Mouse (Mus musculus) cerebellum, adult 2 months (tissue): ENCODE measurements around the gene Layn.

Source experiments
- CTCF ChIP-seq: fragments of 200-500 bp; IDR thresholded peaks from 2 replicates; pipeline ENCODE4 v1.5.1; 2011; ENCODE audit warnings: low read depth, mild to moderate bottlenecking, control low read depth, low read length, moderate library complexity, borderline replicate concordance; ENCODE audit not compliant: insufficient read depth
- POLR2A ChIP-seq: fragments of 200-500 bp; IDR thresholded peaks from 2 replicates; pipeline ENCODE4 v1.6.1; 2011; ENCODE audit warnings: low read length, control low read depth, borderline replicate concordance; ENCODE audit not compliant: insufficient read depth

DNA sequence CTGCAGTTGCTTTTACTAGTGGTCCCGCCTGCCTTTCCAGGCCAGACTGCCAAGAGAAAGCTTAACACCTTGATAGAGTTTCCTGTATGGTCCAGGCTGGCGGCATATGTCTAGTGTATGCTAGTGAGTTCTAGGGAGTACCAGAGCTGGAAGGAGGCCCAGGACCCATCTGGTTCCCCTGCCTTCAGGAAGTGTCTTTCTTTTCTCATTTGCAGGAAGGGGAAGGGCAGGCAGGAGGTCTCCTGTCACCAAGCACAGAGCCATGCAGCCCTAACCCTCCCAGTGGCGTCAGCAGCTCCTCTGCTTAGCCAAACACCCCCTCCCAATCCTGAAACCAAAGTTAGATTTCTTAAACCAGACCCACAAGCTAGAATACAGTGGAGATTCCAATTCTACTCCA, 1.1 kb downstream of the Layn start:
- TF ChIP-seq POLR2A (no peak), CTCF (no peak)
